Mouse (Mus musculus): ENCODE results near the gene Mpnd.

Gene Mpnd

DNA sequence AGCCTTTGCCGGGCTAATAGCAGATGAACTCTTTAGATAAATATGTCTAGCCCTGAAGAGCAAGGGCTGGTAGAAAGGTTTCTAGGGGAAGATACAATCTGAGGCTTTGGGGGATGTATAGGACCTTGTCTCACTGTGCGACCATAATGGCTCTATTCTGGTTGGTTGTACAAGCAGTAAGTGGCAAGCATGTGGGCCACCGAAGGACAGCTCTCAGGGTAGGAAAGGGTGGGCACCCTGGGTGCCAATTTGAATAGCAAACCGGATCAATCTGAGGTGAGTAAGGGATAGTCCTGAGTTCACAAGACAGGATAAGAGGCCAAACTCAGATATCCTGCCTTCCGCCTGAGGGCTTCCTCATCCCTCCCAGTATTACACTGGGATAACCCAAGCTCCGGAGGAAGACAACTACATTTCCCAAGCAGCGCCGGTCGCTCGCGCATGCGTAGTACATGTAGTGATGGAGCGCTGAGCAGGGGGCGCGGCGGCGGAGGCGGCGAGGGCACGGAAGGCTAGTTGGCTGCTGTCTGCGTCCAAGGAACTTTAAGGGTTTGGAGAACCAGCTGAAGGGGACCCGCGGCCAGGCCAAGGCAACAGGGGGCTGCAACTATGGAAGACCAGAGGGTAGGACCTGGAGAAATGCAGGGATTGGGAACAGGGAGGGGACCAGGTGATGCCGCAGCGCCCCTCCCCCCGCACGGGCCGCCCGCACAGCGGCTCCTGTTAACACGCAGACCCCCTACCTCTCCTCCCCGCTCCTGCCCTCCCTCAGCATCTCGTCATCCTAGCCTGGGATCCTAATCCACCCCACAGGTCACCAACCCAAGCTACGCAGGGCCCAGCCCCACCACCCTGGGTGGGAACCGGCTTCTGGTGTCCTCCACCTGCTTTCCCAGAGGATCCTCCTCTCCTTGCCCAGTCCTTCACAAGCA, 19.2 kb upstream of the Mpnd start, which contains the start of gene Fsd1:
Gene Fsd1 (plus strand): TSS at position 480 of the 932 bp plus-strand sequence.
- DNase-seq (ENCODE audit: low read depth) = no peak

DNA sequence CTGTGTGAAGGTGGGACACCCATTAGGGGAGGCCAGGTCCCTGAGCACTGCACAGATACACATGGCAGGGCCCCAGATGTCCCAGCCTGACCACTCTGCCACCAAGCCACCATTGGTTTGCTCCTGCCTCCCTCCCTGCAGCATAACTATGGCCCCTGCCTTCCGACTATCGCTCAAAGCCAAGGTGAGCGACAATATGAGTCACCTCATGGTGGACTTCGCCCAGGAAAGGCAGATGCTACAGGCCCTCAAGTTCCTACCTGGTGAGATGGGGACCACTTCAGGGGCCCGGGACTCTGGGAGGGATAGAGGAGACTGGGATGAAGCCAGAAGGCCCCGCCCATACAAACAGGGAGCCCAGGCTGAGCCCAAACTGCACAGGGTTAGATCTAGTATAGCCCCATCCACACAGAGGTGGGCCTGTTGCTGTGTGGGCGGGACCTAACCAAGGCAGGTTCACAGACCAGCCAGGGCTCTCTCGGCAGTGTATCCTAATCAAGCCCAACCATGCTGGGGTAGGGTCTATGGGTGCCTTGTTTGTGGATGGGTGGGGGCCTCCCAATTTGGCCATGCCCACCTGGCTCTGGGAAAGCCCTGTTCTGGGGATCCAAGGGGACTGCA, 15.1 kb upstream of the Mpnd start:
- DNase-seq (ENCODE audit: low read depth) = no peak

DNA sequence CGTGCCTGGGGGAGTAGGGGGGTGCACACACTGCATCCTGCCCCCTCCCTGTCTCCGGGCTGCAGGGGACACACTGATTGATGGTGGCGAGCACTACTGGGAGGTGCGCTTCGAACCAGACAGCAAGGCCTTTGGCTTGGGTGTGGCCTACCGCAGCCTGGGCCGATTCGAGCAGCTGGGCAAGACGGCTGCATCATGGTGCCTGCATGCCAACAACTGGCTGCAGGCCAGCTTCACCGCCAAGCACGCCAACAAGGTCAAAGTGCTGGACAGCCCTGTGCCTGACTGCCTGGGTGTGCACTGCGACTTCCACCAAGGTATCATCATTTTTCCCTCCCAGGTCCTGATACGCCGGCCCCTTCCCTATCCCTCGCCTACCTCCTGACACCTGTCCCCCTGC, 9.5 kb upstream of the Mpnd start:
- no peak for DNase-seq (ENCODE audit: low read depth)

DNA sequence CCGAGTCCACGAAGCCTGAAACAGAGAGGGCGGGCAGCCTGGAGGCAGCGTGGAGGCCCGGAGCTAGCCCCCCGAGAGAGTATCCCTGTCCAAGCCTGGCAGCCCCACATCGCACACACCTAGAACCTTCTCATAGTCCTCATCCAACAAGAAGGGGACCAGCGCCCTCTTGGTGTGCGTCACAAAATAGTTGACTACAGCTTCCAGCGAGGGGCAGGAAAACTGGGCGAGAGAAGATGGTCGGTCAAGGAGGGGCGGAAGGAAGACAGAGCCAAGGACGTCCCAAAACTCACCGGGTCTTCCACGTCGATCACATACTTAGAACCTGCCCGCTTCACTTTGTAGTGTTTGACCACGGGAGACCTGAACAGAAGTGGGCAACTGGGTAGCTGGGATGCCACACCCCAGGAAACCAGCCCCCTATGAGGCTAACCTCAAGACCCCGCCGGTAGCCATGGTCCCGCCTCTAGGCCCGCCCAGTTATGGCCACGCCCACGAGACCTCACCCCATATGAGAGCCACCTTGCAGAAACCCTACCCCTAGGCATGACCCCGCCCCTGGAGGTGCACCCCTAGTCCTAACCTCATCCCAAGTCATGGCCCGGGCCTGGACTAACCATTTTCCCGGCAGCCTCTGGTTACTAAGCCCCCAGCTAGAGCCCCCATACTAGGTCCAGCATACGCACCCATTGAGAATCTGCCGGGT, 5.6 kb upstream of the Mpnd start:
- no peak for DNase-seq (ENCODE audit: low read depth)

DNA sequence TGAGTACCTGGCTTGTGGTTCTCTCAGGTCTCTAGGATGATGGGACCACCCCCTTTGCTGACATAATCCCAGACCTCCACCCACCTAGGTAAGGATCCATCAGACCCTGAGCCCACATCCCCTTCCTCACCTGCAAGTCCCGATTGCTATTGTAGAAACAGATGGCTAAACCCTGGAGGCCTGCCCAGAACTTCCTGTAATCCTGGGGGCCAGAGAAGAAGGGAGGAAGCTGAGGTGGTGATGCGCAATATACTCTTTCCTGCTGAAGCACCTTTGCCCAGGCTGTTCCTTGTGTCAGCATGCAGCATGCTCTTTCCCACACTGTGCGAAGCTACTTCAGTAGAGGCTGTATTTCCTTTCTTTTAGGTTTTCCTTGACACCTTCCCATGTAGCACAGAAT, 2.5 kb upstream of the Mpnd start:
- no peak for DNase-seq (ENCODE audit: low read depth)

DNA sequence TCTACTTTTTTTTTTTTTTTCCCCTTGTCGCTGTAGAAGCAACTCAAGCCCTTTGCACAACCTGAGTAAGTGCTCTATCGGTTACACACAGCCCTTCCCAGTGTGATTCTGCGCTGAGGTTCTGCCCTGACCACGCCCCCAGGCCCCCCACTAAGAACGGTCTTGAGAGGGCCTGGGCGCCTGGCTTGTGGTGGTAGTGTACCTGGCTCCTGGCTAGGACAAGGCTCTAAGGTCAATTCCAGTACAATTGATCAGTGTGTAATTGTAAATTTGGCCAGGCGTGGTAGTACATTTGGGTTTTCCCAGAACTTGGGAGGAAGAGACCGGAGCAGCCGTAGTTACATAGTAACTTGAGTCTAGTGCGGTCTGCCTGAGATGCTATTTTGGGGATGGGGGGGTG, 1.4 kb downstream of the Mpnd start:
- DNase-seq (ENCODE audit: low read depth) = no peak

DNA sequence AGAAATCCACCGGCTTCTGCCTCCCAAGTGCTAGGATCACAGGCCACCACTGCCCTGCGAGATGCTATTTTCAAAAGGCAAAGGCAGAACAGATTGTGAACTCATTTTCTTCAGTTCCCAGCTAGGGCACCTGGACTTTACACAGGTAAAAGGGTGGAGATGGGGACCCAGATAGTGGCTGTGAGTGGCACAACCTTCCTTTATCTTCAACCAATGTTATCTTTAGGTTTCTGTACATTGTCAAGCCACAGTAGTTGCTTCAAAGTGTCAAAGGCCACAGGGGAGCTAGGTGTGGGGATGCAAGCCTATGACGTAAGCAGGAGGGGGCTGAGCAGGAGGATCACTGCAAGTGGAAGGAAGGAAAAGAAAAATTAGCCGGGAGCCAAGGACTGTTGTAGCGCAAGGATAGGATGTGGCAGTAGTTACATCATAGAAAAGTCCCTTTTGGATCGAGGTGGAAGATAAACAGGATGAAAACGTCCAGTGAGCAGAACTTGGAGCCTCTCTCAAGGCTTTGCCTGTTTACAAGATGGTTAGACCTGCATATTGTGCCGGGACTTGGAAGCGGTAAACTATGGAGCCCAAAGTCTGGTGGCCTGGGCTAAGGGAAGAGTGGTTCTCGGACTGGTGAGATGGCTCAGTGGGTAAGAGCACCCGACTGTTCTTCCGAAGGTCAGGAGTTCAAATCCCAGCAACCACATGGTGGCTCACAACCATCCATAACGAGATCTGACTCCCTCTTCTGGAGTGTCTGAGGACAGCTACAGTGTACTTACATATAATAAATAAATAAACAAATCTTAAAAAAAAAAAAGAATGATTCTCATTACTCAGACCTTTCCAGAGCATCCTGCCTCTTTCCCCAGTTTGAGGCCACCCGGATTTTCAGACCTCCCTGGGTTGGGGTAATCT, 2.2 kb downstream of the Mpnd start:
- DNase-seq (ENCODE audit: low read depth) = peak; percentile 47

DNA sequence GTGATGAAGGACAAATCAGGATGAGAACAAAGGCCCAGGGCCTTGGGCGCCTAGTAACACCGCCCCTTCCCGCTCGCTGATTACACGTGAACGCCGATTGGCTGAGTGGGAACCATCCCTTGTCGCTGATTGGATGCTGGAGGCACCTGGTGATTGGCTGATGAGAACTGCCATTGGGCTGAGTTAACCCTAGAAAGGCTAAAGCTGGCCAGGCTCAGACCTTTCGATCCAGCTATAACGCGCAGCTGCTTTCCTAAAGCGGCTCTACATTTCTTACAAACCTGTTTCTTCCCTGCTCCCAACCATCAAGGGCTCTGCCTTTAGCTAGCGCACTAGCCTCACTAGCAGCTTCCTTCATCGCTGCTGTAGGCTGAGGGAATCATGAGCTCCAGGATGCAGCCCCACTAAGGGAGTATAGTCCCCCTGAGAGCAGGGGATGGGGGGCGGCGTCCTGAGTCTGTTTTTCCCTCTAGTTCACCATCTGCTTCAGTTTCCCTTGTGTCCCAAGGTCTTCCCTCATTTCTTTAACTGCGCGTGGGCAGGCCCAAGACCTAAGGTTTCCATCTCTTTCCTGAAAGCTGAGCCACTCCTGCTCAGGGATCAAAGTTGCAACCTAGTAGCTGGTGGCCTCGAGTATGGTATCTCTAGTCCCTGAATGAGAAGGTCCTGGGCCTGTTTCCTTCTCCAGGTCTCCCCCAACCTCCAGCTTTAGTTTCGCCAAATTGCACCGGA, 3.0 kb downstream of the Mpnd start:
- DNase-seq (ENCODE audit: low read depth) = peak; percentile 97

DNA sequence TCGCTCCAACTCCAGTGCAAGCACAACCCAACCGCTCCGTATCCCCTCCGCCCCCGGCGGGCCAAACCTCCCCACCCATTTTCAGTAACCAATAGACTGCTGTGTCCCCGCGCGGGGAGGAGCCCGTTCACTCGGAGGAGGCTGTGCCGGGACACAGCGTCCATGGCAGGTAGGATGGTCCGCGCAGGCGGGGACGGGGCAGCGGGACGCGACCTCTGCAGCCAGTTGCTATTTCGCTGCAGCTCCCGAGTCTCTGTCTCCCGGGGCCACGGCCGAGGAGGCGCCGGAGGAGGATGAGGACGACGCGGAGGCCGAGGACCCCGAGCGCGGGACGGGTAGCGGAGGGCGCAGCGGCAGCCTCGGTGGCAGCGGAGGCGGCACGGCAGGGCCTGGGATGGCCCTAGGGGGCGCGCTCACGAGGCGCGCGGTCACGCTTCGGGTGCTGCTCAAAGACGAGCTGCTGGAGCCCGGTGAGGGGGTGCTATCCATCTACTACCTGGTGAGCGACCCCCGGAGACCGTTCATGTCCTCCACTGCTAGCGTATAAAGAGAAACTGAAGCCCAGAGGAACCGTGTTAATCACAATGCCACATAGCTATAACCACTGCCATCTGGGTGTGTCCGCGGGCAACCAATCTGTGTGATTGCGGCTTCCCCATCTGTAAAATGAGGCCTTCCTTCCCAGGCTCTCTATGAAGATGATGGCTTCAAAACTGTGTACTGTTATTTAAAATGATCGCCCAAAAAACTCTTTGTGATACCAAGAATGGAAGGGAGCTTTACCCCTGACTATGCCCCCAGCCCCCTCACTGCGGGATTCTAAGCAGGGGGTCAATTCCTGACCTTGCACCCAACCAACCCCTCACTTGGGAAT, 3.8 kb downstream of the Mpnd start:
- DNase-seq (ENCODE audit: low read depth) = peak; percentile 90

DNA sequence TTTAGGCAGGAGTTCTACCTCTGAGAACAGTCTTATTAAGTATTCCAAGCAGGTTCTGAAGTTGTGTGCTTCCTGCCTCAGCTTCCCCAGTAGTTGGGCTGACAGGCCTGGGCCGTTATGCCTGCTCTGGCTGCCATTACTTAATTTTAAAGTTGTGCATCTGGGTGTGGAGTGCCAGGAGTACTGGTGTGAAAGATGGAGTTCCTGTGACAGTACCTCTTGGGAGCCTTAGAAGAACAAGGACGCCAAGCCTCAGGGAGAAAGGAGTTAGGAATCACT, 4.4 kb downstream of the Mpnd start:
- no peak for DNase-seq (ENCODE audit: low read depth)

DNA sequence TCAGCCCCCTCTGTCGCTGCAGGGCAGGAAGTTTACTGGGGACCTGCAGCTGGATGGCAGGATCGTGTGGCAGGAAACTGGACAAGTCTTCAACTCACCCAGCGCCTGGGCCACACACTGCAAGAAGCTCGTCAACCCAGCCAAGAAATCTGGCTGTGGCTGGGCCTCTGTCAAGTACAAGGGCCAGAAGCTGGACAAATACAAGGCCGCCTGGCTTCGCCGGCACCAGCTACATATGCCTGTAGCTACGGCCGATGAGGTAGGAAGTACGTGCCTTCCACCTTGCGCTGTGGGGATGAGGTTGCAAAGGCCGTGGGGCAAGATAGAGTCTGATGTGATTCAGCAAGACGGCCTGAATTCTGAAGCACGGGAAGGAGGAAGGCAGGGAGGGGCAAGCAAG, 4.7 kb downstream of the Mpnd start:
- DNase-seq (ENCODE audit: low read depth) = peak; percentile 24

DNA sequence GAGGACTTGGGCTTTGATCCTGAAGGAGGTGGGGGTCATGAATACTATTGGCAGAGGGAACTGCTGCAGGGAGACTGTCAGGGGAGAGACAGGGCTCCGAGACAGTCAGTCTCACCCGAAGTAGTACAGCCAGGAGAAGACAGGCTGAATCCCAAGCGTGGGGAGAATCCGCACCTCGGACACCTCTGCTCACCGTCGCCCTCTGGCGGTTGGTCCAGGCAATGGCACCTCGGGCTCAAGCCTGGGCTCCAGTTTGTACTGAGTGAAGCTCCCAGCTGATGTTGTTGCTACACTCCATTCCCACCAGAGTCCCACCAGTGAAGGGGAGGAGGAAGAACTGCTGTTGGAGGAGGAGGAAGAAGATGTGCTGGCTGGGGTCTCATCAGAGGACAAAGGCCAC, 5.2 kb downstream of the Mpnd start:
- peak; percentile 65 for DNase-seq (ENCODE audit: low read depth)

DNA sequence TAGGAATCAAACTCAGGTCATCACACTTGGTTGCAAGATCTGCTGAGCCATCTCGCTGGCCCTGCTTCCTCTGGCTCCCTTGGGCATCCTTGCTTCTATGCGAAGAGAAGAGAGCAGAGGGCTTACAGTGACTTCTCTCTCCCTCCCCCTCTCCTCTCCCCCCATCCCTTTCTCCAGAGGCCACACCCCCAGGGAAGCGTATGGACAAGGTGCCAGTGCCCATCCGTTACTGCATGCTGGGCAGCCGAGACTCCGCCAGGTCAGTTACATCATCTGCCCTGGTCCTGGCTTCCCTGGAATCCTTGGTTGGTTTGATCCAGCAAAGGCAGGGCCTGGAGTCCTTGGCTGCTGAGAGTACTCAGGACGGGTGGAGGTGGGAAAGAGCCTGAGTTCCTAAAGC, 5.9 kb downstream of the Mpnd start:
- DNase-seq (ENCODE audit: low read depth) = no peak

DNA sequence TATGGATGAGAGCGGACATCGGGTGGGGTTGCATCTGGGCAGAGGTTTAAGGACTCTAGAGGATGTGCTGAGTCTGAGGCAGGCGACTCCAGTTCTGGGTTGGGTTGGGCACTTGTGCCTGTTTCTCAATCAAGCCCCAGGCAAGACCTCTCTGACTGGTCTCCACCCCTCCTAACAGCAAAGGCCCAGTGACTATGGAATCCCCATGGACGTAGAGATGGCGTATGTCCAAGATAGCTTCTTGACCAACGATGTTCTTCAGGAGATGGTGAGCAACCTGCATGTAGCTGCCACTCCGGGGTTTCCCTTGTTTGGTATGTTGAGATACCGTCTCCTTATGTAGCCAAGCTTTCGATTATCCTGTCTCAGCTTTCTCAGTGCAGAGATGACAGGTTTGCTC, 9.8 kb downstream of the Mpnd start:
- no peak for DNase-seq (ENCODE audit: low read depth)

DNA sequence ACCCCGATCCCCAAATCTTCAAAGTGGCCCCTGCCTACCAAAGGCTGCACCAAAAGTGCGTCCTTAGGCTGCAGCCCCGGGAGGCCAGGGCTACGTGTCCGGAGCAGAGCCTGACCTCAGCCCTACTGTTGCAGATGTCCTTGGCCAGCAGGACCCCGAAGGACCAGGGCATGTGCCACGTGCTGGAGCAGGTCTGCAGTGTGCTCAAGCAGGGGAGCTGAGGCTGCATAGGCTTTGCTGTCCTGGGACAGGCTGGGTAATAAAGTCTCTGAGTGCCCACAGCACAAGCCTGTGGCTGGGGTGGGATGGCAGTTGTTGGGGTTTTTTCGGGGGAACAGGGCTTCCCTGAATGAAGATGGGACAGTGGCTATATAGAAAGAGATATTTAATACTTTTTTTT, 10.9 kb downstream of the Mpnd start:
- no peak for DNase-seq (ENCODE audit: low read depth)

DNA sequence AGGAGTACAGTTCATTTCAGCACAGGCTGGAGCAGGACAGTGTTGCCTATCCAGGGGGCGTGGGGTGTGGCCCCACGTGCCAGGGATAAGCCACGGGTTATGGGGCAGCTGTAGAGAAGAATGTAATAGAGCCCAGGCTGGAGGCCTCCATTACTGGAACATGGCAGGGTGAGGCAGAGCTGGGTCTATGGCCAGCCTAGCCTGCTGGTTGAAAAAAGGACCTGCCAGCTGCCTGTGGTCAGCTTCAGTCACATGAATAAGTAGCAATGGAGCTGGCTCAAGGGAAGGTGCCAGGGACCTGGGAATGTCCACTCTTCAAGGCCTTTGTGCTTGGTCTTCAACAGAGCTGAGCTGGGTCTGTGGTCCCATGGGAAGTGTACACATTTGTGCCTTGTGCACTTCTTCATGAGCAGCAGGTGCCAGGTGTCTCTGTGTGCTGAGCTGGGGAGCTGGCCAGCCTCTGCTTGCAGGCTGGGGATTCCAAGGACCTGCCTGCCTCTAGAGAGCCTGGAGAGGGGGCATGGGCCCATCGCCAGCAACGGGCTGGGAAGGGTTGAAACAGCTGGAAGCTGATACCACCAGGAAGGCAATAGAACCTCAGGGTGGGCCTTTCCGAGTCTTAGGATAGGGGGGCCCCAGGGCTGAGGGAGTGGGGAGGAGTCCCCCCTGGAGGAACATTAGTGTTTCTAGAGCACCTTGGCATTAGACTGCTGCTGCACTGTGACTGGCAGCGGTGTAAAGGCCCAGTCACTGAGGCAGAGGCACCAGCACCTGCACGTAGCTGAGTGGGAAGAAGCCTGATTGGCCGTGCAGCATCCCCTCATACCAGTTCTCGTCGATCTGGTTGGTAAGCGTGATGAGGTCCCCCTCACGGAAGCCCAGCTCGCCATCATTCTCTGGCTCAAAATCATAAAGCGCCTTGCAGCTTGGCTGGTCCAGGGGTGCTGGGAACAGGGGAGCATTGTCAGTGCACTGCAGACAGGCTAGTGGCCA, 11.6 kb downstream of the Mpnd start:
- no peak for DNase-seq (ENCODE audit: low read depth)

DNA sequence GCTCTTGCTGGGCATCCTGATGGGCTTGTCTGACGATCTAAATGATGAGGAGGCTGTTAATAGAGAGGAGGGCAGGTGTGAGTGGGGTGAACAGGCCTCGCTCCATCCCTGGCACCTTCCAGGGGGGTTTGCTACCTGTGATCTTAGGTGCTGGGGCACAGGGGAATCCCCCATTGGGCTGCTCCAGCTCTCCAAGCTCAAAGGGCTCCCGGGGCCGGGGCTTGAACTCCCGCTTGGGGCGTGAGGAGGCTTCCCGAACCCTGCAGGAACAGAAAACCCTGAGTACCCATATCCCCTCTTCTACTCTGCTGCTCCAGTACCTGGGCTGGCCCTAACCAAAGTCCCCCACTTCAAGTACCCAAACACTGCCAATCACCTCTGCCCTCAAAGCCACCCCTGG, 12.3 kb downstream of the Mpnd start:
- no peak for DNase-seq (ENCODE audit: low read depth)

DNA sequence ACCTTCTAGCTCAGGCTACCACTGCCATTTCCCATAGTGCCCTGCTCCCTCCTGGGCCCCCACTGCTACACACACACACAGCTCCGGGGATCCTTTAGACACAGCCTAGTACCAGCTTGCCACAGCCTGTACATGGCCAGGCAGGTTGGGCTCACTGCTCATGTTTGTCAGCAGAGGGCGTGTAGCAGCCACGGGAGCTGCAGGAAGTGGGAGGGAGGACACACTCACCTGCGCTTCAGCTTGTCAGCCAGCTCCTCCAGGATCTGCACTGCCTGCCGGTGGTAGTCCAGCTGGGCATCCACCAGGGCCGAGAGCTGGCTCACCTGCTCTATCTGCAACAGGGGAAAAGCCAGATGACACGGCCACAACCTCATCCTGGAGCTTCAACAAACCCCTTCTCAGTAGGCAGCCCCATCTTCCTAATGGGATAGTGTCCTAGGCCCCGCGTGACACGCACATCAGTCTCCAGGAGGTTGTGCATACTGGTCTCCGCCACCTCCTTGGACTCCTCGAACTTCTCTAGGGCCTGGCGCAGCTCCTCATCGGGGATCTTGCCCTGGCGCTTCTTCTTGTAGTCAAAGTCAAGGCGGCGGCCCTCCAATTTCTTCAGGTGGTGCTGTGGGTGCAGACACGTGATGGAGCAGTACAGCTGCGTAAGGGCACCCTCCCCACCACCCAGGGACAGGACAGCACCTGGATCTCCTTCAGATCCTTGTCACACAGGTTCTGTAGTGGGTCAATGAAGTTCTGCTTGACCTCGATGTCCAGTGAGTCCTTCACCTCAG, 13.0 kb downstream of the Mpnd start:
- DNase-seq (ENCODE audit: low read depth) = no peak

Measured in 416B (cell line).